24 mouse cellular contexts compared by ENCODE assay signal in the genomic region with DNA sequence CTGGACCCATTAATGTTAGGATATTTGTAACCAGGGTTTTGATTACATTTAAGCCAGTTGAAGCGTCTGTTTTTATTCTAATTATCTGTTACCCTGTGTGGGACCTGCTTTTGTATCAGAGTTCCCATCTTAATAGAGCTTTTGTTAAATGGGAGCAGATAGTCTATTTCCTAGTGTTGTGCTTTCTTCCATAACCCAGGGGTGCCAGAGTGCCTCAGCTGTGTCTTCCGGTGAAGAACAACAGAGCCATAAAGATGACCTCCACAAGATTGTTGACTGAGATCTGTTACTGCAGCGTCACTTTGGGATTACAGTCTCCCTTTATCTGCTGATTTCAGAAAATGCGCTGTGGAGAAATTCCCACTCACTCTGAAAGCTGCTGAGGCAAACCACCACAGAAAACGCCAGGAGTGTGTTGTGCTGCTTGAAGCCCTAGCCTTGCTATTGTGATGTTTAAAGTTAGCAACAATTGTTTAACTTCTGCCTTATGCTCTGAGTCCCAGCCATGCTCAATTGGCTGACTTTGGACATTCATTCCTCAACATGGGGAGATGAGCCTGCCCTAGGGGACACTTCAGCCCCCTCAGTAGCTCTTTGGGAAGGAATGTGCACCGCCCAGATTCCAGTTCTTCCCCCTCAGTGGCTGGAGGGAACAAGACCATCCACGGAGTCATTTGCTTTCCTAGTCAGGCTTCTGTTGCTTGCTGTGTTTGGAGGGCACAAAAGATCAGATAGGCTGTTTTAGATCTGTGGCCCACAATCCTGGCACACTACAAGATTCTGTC. TPM values are rescaled to one million over a fixed set of nuclear protein-coding genes. Genes with fewer than 3 reads are reported as not detected.
DNase-seq lines count a peak whose midpoint lies in the region; ATAC-seq and TF ChIP-seq lines count a peak whose summit lies in the region.
"Had no signal": no experiment of that assay in that cellular context is flagged by ENCODE, and none has a peak within 500 bp of the region (broad histone marks: within the 10 kb centered on the region; RNA-seq: fewer than 3 reads in every experiment).

No protein-coding gene starts in this region.

- in situ Hi-C loops in ES-E14 (cut with MboI; ENCODE audit: low sequenced_read_pairs in 2 of 2, unreplicated experiment in 2 of 2), result no loop called here

- no peak for ATAC-seq in midbrain, embryonic 15.5 days (replicated peaks)
- no peak for ATAC-seq in granulocyte monocyte progenitor cell, adult 5-6 weeks (replicated peaks; ENCODE audit: poor library complexity, severe bottlenecking)
- ATAC-seq: forebrain, embryonic 14.5 days; forebrain, postnatal 0 days had no signal

- 55% methylated on average over 7 of the region's 7 CpGs for WGBS in midbrain, embryonic 10.5 days
- WGBS in midbrain, embryonic 15.5 days, result 39% methylated on average over 7 of the region's 7 CpGs

- no peak overlapping the region for H3K9ac ChIP-seq in midbrain, embryonic 15.5 days
- H3K9ac ChIP-seq in ES-Bruce4 (ENCODE audit: low read depth, poor library complexity, severe bottlenecking), result no peak overlapping the region
- no peak overlapping the region for H3K9ac ChIP-seq in ES-E14 (ENCODE audit: insufficient read depth, low read depth, low read length, poor library complexity, severe bottlenecking)
- H3K9ac ChIP-seq: embryonic facial prominence, embryonic 12.5 days; forebrain, embryonic 12.5 days; forebrain, postnatal 0 days had no signal

- no peak for TF ChIP-seq CTCF in ES-Bruce4 (IDR thresholded peaks at IDR 0.05; ENCODE audit: low read depth, low read length)

- H3K4me3 ChIP-seq in midbrain, embryonic 10.5 days, result no peak overlapping the region
- no peak overlapping the region for H3K4me3 ChIP-seq in midbrain, embryonic 15.5 days
- H3K4me3 ChIP-seq in ES-Bruce4 (ENCODE audit: low read depth, low read length) (no peak overlapping the region), ES-E14 (ENCODE audit: insufficient read depth in 1 of 2, low read depth in 1 of 2, low read length in 2 of 2, poor library complexity in 1 of 2, severe bottlenecking in 1 of 2) (no peak overlapping the region)
- H3K4me3 ChIP-seq: embryonic facial prominence, embryonic 10.5 days; embryonic facial prominence, embryonic 12.5 days; forebrain, embryonic 12.5 days had no signal

- H3K27ac ChIP-seq in midbrain, embryonic 10.5 days (replicated peaks), result 0 out of 2 replicates have a peak overlapping the region, but pooled peaks have one; percentile 25
- H3K27ac ChIP-seq in midbrain, embryonic 15.5 days, result no peak overlapping the region
- H3K27ac ChIP-seq in ES-Bruce4 (ENCODE audit: insufficient read depth, low read length) (peak overlapping the region; percentile 63), ES-E14 (ENCODE audit: insufficient read depth, low read depth, low read length, poor library complexity, severe bottlenecking) (peak overlapping the region; percentile 63; the same call in 1 of the 2 replicates)
- H3K27ac ChIP-seq: embryonic facial prominence, embryonic 10.5 days; embryonic facial prominence, embryonic 12.5 days; forebrain, embryonic 12.5 days had no signal

- peaks cover 83% of the 10 kb centered on the region for H3K27me3 ChIP-seq in midbrain, embryonic 10.5 days (ENCODE audit: low read depth, poor library complexity, severe bottlenecking)
- H3K27me3 ChIP-seq in midbrain, embryonic 15.5 days (replicated peaks), result no peaks in the 10 kb centered on the region
- no peaks in the 10 kb centered on the region for H3K27me3 ChIP-seq in ES-Bruce4 (ENCODE audit: control insufficient read depth, insufficient read depth, low read length, poor library complexity, severe bottlenecking)

- H3K36me3 ChIP-seq in midbrain, embryonic 10.5 days, result peaks cover 30% of the 10 kb centered on the region
- no peaks in the 10 kb centered on the region for H3K36me3 ChIP-seq in midbrain, embryonic 15.5 days (replicated peaks)
- H3K36me3 ChIP-seq in ES-Bruce4 (ENCODE audit: control insufficient read depth, insufficient read depth, low read length, poor library complexity, severe bottlenecking) (peaks cover 8% of the 10 kb centered on the region), ES-E14 (ENCODE audit: control insufficient read depth, insufficient read depth, low read length, poor library complexity, severe bottlenecking) (peaks cover 10% of the 10 kb centered on the region)
- H3K36me3 ChIP-seq: embryonic facial prominence, embryonic 10.5 days; embryonic facial prominence, embryonic 12.5 days; forebrain, embryonic 12.5 days had no signal

- TF ChIP-seq EP300 in ES-Bruce4 (IDR thresholded peaks at IDR 0.05; ENCODE audit: insufficient read depth, low read depth, low read length), result peak; percentile 82

- peaks cover 52% of the 10 kb centered on the region for H3K4me1 ChIP-seq in midbrain, embryonic 10.5 days
- H3K4me1 ChIP-seq in midbrain, embryonic 15.5 days, result peaks cover 3% of the 10 kb centered on the region; the same call in 1 of the 2 replicates
- H3K4me1 ChIP-seq in ES-Bruce4 (ENCODE audit: control insufficient read depth, insufficient read depth, low read length) (peaks cover 6% of the 10 kb centered on the region), ES-E14 (ENCODE audit: control insufficient read depth in 2 of 2, insufficient read depth in 2 of 2, low read length in 2 of 2, poor library complexity in 1 of 2) (peaks cover 5 to 15% of the 10 kb centered on the region in 2 experiments; a peak in 3 of 4 replicates)
- H3K4me1 ChIP-seq: embryonic facial prominence, embryonic 10.5 days; embryonic facial prominence, embryonic 12.5 days had no signal

- DNase-seq in midbrain, embryonic 10.5 days (ENCODE audit: low spot score), result no peak
- DNase-seq in ES-E14 (ENCODE audit: low read depth, low spot score), result no peak
- DNase-seq in ZHBTc4 (ENCODE audit: low read depth, low spot score), result peak; percentile 70
- no peak for DNase-seq in kidney, adult 8-10 months
- no peak for DNase-seq in layer of hippocampus, postnatal 14 days (ENCODE audit: low spot score in 2 of 2)
- DNase-seq: adrenal gland, adult 2 months; adrenal gland, postnatal 10 days; adrenal gland, postnatal 25 days; cerebellum, adult 11-12 months; cerebellum, adult 2 months; cerebellum, adult 9-10 months; cerebellum, postnatal 10 days; cerebellum, postnatal 25 days; forebrain, postnatal 0 days had no signal

- no peak for TF ChIP-seq POLR2A in ES-Bruce4 (IDR thresholded peaks at IDR 0.05; ENCODE audit: insufficient read depth, low read length)

- H3K9me3 ChIP-seq in midbrain, embryonic 10.5 days (replicated peaks), result no peaks in the 10 kb centered on the region
- H3K9me3 ChIP-seq in midbrain, embryonic 15.5 days, result no peaks in the 10 kb centered on the region
- H3K9me3 ChIP-seq in ES-Bruce4 (replicated peaks; ENCODE audit: control insufficient read depth, insufficient read depth, low read length, poor library complexity, severe bottlenecking) (no peaks in the 10 kb centered on the region), ES-E14 (ENCODE audit: control insufficient read depth, insufficient read depth, low read depth, low read length) (no peaks in the 10 kb centered on the region)
- H3K9me3 ChIP-seq: embryonic facial prominence, embryonic 10.5 days; embryonic facial prominence, embryonic 12.5 days; forebrain, embryonic 12.5 days had no signal

- no peak overlapping the region for H3K4me2 ChIP-seq in midbrain, embryonic 15.5 days
- H3K4me2 ChIP-seq: embryonic facial prominence, embryonic 12.5 days; forebrain, embryonic 12.5 days had no signal

TF ChIP-seq in ES-E14, 5 proteins besides CTCF, POLR2A, EP300 and RAD21:
- TF ChIP-seq HCFC1 (IDR thresholded peaks at IDR 0.05; ENCODE audit: borderline replicate concordance, insufficient read depth, low read length) (no peak), MAFK (IDR thresholded peaks at IDR 0.05; ENCODE audit: insufficient read depth, low read depth, low read length) (no peak), ZC3H11A (IDR thresholded peaks at IDR 0.05; ENCODE audit: borderline replicate concordance, low read depth, low read length) (no peak), CHD2 (IDR thresholded peaks at IDR 0.05; ENCODE audit: low read depth, low read length) (no peak), ZNF384 (IDR thresholded peaks at IDR 0.05; ENCODE audit: low read depth, low read length) (no peak)

RNA-seq across cellular contexts. Expression of a gene that starts 33.8 kb away (rescaled TPM):
- 0.84 and 1.1 TPM in 2 replicates for polyA plus RNA-seq in midbrain, embryonic 10.5 days (2016; fragmentation: Nextera tagmentation; extraction: Ambion mirVana)
- 0.93 and 1.5 TPM in 2 replicates for polyA plus RNA-seq in midbrain, embryonic 15.5 days (2015; fragmentation: Nextera tagmentation; extraction: Ambion mirVana)
- polyA plus RNA-seq in ES-Bruce4 (2011; ENCODE audit: insufficient read depth, insufficient read length, low read depth, missing spikeins), result 1.4 and 1.6 TPM in 2 replicates
- 3.2 and 3.3 TPM in 2 replicates for total RNA-seq in ES-E14 (2012; rRNA removed)
- total RNA-seq in granulocyte monocyte progenitor cell, adult 5-6 weeks (2014; fragmentation: Nextera tagmentation), result not detected in 2 replicates
- total RNA-seq in granulocyte monocyte progenitor cell, adult 5-6 weeks (2017), result not detected in 2 replicates
- under 1 TPM; 0.45 to 0.67 TPM for total RNA-seq in layer of hippocampus, postnatal 14 days (2021)
- total RNA-seq: adrenal gland, postnatal 10 days; MEL had no signal
- polyA plus RNA-seq: C2C12; embryonic facial prominence, embryonic 10.5 days; embryonic facial prominence, embryonic 12.5 days; embryonic facial prominence, embryonic 14.5 days; forebrain, embryonic 12.5 days; forebrain, embryonic 14.5 days; forebrain, postnatal 0 days had no signal

RNA-seq across cellular contexts. Expression of a gene that starts 46.3 kb away (rescaled TPM):
- polyA plus RNA-seq in midbrain, embryonic 10.5 days (2016; fragmentation: Nextera tagmentation; extraction: Ambion mirVana), result 95.4 and 137 TPM in 2 replicates
- 44.2 and 61.8 TPM in 2 replicates for polyA plus RNA-seq in midbrain, embryonic 15.5 days (2015; fragmentation: Nextera tagmentation; extraction: Ambion mirVana)
- 48.1 and 51.8 TPM in 2 replicates for polyA plus RNA-seq in ES-Bruce4 (2011; ENCODE audit: insufficient read depth, insufficient read length, low read depth, missing spikeins)
- 76.9 and 152 TPM in 2 replicates for total RNA-seq in ES-E14 (2012; rRNA removed)
- total RNA-seq in granulocyte monocyte progenitor cell, adult 5-6 weeks (2014; fragmentation: Nextera tagmentation), result not detected in 2 replicates
- not detected in 2 replicates for total RNA-seq in granulocyte monocyte progenitor cell, adult 5-6 weeks (2017)
- under 1 TPM; 0.31 to 0.83 TPM for total RNA-seq in layer of hippocampus, postnatal 14 days (2021)
- total RNA-seq: adrenal gland, adult 2 months; adrenal gland, postnatal 25 days; MEL had no signal
- polyA plus RNA-seq: adrenal gland, adult 2 months; C2C12 had no signal

Comparison
In these comparisons a context has a peak if more than half of its experiments do, and no peak if none do; other contexts are left out.
1. RNA of a gene that starts 46.3 kb away (total RNA-seq): 76.9 to 152 TPM in ES-E14; 0.31 to 0.83 TPM in layer of hippocampus, postnatal 14 days and not detected in granulocyte monocyte progenitor cell, adult 5-6 weeks; every median in the first group is over 10 times any median in the second.